Mouse (Mus musculus) stomach, embryonic 14.5 days (tissue): Measurements from ENCODE around the gene Pigu. TPM values are rescaled to one million over a fixed set of nuclear protein-coding genes. Genes with fewer than 3 reads are reported as not detected.

Source experiments
- ATAC-seq: fragments of 200-750 bp; cut with Nextera tagmentation; 2 replicates; pipeline ENCODE4 v1.8.0; 2017; ENCODE audit warnings: low read depth, moderate TSS enrichment; ENCODE audit not compliant: insufficient number of reproducible peaks, insufficient read depth, low FRiP score
- H3K27ac ChIP-seq: fragments of 300-500 bp; sonication (generic); 2 replicates; pipeline ENCODE4 v1.5.1; 2014; ENCODE audit warnings: mild to moderate bottlenecking, low read length, moderate library complexity, mixed read lengths
- H3K27me3 ChIP-seq: fragments of 300-500 bp; sonication (generic); 2 replicates; pipeline ENCODE4 v1.6.1; 2014; ENCODE audit warnings: low read length, control low read depth, mixed read lengths; ENCODE audit not compliant: control insufficient read depth, insufficient read depth
- H3K36me3 ChIP-seq: fragments of 300-500 bp; sonication (generic); 2 replicates; pipeline ENCODE4 v1.6.1; 2014; ENCODE audit warnings: mild to moderate bottlenecking, control low read depth, low read length, moderate library complexity, mixed read lengths; ENCODE audit not compliant: control insufficient read depth, insufficient read depth
- H3K4me1 ChIP-seq: fragments of 300-500 bp; sonication (generic); 2 replicates; pipeline ENCODE4 v1.6.1; 2014; ENCODE audit warnings: low read length, control low read depth, mixed read lengths; ENCODE audit not compliant: control insufficient read depth, insufficient read depth
- H3K4me2 ChIP-seq: fragments of 300-500 bp; sonication (generic); replicated peaks from 2 replicates; pipeline ENCODE4 v1.6.1; 2014; ENCODE audit warnings: low read depth, low read length, control low read depth
- H3K4me3 ChIP-seq: fragments of 300-500 bp; sonication (generic); 2 replicates; pipeline ENCODE4 v1.5.1; 2014; ENCODE audit warnings: low read depth, low read length, control low read depth
- H3K9ac ChIP-seq: fragments of 300-500 bp; sonication (generic); replicated peaks from 2 replicates; pipeline ENCODE4 v1.6.1; 2014; ENCODE audit warnings: low read depth, mild to moderate bottlenecking, control low read depth, low read length, moderate library complexity, mixed read lengths
- H3K9me3 ChIP-seq: fragments of 300-500 bp; sonication (generic); 2 replicates; pipeline ENCODE4 v1.6.1; 2016; ENCODE audit warnings: low read depth, low read length, control low read depth; ENCODE audit not compliant: control insufficient read depth
- WGBS: fragments of 180-500 bp; shearing (Covaris S2); extraction: QIAGEN DNeasy Blood & Tissue Kit; methylation state at CpG from one replicate; pipeline ENCODE4 v1.1.7; 2014; 5-methylcytosine and 5-hydroxymethylcytosine counted together
- polyA plus RNA-seq: library from polyadenylated mRNA; unstranded; fragments of >200 nt; fragmentation: Nextera tagmentation; extraction: Ambion mirVana; gene quantifications from 2 replicates; pipeline ENCODE4 v1.2.1, GENCODE M21; 2014

Pigu gene
- polyA plus RNA-seq, 1 experiment from 2014 or later: 62.5 TPM

GRCm38 (mm10) chr2:155385731-155386533 lies 28.7 kb upstream of the Pigu start:
- no peaks in the 10 kb centered on the region for H3K9me3 ChIP-seq
- H3K27ac ChIP-seq: no peak overlapping the region
- H3K27me3 ChIP-seq: no peaks in the 10 kb centered on the region
- 50% methylated on average over 18 of the region's 18 CpGs for WGBS
- no peak overlapping the region for H3K4me3 ChIP-seq
- peaks cover 25% of the 10 kb centered on the region for H3K36me3 ChIP-seq
- H3K9ac ChIP-seq: no peak overlapping the region
- no peak overlapping the region for H3K4me2 ChIP-seq
- ATAC-seq: no peak
- peaks cover 4% of the 10 kb centered on the region; the same call in 1 of the 2 replicates for H3K4me1 ChIP-seq

DNA sequence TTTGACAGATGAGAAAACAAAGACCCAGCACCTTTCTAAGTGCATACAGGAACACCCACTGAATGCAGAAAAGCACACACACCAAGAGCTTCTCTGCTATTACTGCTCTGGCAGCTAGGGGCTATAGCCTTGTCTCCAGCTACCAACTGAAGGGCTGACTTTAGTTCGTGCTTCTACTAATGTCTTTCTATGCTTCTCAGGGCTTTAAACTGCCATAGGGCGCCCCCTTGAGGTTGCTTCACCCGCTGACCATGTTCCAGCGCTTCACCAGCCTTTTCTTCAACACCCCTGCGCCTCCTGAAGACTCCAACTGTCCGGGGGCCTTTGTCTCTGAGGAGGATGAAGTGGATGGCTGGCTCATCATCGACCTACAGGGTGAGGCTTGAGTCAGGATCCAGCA lies 27.9 kb upstream of the Pigu start:
- H3K9me3 ChIP-seq: no peaks in the 10 kb centered on the region
- H3K36me3 ChIP-seq: peaks cover 18% of the 10 kb centered on the region
- peaks cover 7% of the 10 kb centered on the region; the same call in 1 of the 2 replicates for H3K4me1 ChIP-seq
- WGBS: 35% methylated on average over 7 of the region's 7 CpGs
- H3K9ac ChIP-seq: no peak overlapping the region
- no peak overlapping the region for H3K4me2 ChIP-seq
- no peak overlapping the region for H3K27ac ChIP-seq
- H3K4me3 ChIP-seq: no peak overlapping the region
- H3K27me3 ChIP-seq: no peaks in the 10 kb centered on the region
- ATAC-seq: no peak

DNA sequence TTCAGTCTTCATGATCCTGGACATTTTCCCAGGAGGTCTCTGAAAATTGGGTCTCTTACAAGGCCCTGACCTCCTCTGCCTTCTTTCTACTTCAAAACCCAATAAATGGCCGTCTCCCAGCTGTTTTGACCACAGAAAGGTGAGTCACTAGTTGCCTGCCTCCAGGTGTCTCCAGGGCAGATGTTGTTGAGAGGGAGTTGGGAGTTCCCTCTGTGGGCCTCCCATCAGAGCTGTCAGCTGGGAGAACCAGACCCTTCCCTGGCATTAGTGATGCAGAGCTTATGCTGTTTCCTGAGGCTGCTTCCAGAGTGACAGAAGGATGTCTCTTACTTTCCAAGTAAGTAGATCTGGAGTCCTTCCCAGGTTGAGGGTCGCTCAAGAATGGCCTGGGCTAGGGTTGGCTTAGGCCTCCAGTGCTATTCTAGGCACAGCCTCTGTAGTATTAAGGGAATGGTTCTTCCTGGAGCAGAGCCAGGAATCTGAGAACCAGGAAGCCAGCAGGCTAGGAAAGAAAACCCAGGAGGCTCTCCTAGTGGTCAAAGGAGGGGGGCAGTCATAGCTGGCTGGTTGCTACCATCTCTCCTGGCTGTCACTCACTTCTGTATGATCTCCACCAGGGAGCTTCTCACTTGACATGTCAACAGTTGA lies 25.7 kb upstream of the Pigu start:
- Histone ChIP-seq H3K4me2 (peak overlapping the region; percentile 86; the same call in 1 of the 2 replicates), H3K4me1 (peaks cover 7% of the 10 kb centered on the region; the same call in 1 of the 2 replicates), H3K9me3 (no peaks in the 10 kb centered on the region), H3K36me3 (peaks cover under 1% of the 10 kb centered on the region; the same call in 1 of the 2 replicates), H3K27me3 (no peaks in the 10 kb centered on the region), H3K4me3 (no peak overlapping the region; the same call in 1 of the 2 replicates), H3K27ac (no peak overlapping the region), H3K9ac (no peak overlapping the region)
- ATAC-seq: no peak
- 78% methylated on average over 2 of the region's 2 CpGs for WGBS

GRCm38 (mm10) chr2:155382332-155382700 lies 25.1 kb upstream of the Pigu start:
- Histone ChIP-seq H3K4me1 (peaks cover 7% of the 10 kb centered on the region; the same call in 1 of the 2 replicates), H3K36me3 (no peaks in the 10 kb centered on the region; the same call in 1 of the 2 replicates), H3K27me3 (no peaks in the 10 kb centered on the region), H3K27ac (peak overlapping the region; percentile 95), H3K4me3 (peak overlapping the region; percentile 86), H3K4me2 (peak overlapping the region; percentile 86), H3K9me3 (no peaks in the 10 kb centered on the region), H3K9ac (peak overlapping the region; percentile 77; the same call in 1 of the 2 replicates)
- no peak; the same call in 1 of the 2 replicates for ATAC-seq
- WGBS: 18% methylated on average over 6 of the region's 6 CpGs

- Histone ChIP-seq H3K36me3 (no peaks in the 10 kb centered on the region; the same call in 1 of the 2 replicates), H3K4me2 (peak overlapping the region; percentile 86), H3K9me3 (no peaks in the 10 kb centered on the region), H3K27ac (peak overlapping the region; percentile 95), H3K27me3 (no peaks in the 10 kb centered on the region), H3K9ac (peak overlapping the region; percentile 77), H3K4me1 (peaks cover 7% of the 10 kb centered on the region; the same call in 1 of the 2 replicates), H3K4me3 (peak overlapping the region; percentile 86)
- WGBS: under 1% methylated on average over 68 of the region's 68 CpGs
- ATAC-seq: peak; percentile 92
These were observed 24.6 kb upstream of the Pigu start for GRCm38 (mm10) chr2:155381643-155382331.

GRCm38 (mm10) chr2:155381060-155381437 lies 23.8 kb upstream of the Pigu start:
- Histone ChIP-seq H3K9ac (peak overlapping the region; percentile 77; the same call in 1 of the 2 replicates), H3K4me1 (peaks cover 7% of the 10 kb centered on the region; the same call in 1 of the 2 replicates), H3K27ac (peak overlapping the region; percentile 95; the same call in 1 of the 2 replicates), H3K4me2 (peak overlapping the region; percentile 86), H3K36me3 (no peaks in the 10 kb centered on the region; the same call in 1 of the 2 replicates), H3K4me3 (peak overlapping the region; percentile 86), H3K27me3 (no peaks in the 10 kb centered on the region), H3K9me3 (no peaks in the 10 kb centered on the region)
- 0% methylated on average over 11 of the region's 11 CpGs for WGBS
- ATAC-seq: no peak

DNA sequence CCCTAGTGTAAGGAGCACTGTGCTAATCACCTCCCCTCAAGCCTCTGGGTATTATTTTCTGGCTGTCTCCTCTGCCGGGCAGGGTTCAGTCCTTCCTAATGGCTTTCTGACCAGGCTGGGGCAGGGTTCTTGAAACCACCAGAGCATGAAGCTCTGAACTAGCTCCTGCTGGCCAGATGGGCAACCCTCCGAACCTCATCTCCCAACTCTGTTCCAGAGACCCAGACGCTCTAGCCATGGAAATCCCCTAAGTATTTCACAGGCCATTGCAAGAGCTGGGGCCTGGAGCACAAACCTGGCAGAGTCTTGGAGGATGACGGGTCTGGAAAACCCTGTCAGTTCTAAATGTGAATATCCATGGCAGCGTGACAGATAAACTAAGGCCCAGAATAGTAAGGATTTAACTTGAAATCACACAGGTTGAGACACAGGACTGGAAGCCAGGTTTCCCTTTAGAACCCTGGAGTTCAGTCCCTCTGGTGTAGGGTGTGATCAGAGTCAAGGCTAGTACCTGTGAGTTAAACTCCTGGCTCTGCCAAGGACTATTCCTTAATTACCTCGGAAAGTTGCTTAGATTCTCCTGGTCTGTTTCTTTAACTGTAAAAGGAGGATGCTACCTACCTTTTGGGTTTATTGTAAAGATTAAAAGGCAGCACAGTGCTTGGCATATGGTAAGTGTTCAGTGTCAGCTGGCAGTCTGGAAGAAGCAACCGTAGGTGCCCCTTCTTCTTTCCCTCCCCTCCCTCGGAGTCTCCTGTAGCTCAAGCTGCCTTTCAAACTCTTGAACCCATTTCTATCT lies 23.2 kb upstream of the Pigu start, which contains the start of gene Trp53inp2:
Gene Trp53inp2, plus strand, starts transcription at position 799 of the 799 bp plus-strand sequence.
- no peaks in the 10 kb centered on the region; the same call in 1 of the 2 replicates for H3K36me3 ChIP-seq
- no peaks in the 10 kb centered on the region for H3K9me3 ChIP-seq
- H3K9ac ChIP-seq: peak within 1 kb of the TSS; percentile 77
- H3K27me3 ChIP-seq: no peaks in the 10 kb centered on the region
- peak within 1 kb of the TSS; percentile 86 for H3K4me3 ChIP-seq
- H3K4me2 ChIP-seq: peak within 1 kb of the TSS; percentile 86
- WGBS: 53% methylated on average over 8 of the region's 8 CpGs
- H3K27ac ChIP-seq: peak within 1 kb of the TSS; percentile 95
- H3K4me1 ChIP-seq: peaks cover 7% of the 10 kb centered on the region; the same call in 1 of the 2 replicates
- no peak for ATAC-seq
